Mouse (Mus musculus): ENCODE data around the gene Gm10065. TPM values are rescaled to one million over a fixed set of nuclear protein-coding genes. Genes with fewer than 3 reads are reported as not detected.
"Not testable (repeated sequence)": the region's sequence is repeated elsewhere in the genome, so short reads cannot be mapped to it uniquely, and the experiment has no call there.

The Gm10065 gene
- polyA plus RNA-seq, 1 experiment from 2014 or later = not detected

DNA sequence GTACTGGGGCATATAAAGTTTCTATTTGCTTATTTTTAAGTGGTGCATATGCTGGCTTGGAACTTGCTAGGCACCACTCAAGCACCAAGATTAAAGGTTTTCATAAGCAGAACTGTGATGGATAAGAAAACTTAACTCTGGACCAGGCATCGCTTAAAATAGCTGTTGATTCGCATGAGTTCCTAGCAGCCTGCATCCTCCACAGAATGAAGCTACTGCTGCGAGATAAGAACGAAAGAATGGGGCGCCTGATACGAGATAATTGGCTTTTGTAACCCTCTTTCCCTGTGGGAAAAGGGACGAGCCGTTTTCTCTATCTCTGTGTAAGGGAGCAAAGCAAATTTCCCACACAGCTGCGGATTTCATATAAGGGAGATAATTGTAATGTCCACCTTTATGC is 10.1 kb downstream of the Gm10065 start:
- no peak overlapping the region for H3K4me3 ChIP-seq (ENCODE audit: low read depth, low read length)
- ATAC-seq (ENCODE audit: low read depth) (no peak), DNase-seq (ENCODE audit: low spot score) (no peak)
- H3K4me2 ChIP-seq (ENCODE audit: low read depth, low read length) = peak overlapping the region; percentile 92
- H3K27ac ChIP-seq (replicated peaks; ENCODE audit: low read depth, low read length) = no peak overlapping the region
- no peaks in the 10 kb centered on the region for H3K36me3 ChIP-seq (ENCODE audit: control insufficient read depth, insufficient read depth, low read length)
- no peak overlapping the region for H3K9ac ChIP-seq (ENCODE audit: low read depth, low read length)
- H3K27me3 ChIP-seq (replicated peaks; ENCODE audit: control insufficient read depth, insufficient read depth, low read length) = peaks cover 5% of the 10 kb centered on the region; the same call in 1 of the 2 replicates
- 26% methylated on average over 9 of the region's 9 CpGs for WGBS
- H3K4me1 ChIP-seq (ENCODE audit: control insufficient read depth, insufficient read depth, low read length) = no peaks in the 10 kb centered on the region
- H3K9me3 ChIP-seq (ENCODE audit: control insufficient read depth, low read length) = no peaks in the 10 kb centered on the region

DNA sequence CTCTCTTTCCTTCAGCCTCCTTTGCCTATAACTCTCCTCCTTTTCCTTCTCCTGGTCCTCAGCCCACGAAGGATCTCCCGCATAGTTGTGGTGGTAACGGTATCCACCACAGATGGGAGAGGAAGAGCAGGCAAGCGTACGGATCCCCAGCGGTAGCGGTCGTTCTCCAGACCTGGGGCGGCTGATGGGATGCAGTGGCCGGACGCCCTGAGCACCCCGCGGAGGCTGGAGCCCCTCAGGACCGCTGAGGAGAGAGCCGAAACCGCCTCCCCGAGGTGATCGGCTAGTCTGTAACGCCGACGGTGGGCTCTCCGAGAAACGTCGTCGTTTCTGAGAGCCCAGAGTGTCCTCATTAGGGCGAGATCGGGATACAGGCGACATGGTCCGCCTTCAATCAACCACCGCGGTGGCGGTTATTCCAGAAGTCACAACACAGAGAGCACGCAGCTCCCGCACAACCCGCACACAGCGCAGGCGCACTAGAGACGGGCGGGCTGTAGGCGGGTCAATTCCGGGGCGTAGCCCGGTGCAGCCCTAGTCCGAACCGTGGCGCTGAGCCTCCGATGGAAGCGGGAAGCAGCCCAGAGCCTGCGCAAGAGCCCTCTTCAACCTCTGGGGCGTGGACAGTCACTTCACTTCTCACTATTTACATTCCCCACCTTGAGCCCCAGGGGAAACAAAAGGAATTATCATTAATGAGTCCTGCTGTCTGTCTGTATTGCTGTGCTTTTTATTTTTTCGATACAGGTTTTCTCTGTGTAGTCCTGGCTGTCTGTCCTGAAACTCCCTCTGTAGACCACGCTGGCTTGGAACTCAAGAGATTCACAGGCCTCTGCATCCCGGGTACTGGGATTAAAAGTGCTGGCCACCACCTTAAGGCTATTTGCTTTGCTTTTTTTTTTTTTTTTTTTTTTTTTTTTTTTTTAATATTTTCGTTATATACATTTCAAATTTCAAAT is 10.9 kb downstream of the Gm10065 start, which contains the start of gene Nkapl:
TSS of gene Nkapl (minus strand) at position 449 of the 959 bp plus-strand sequence.
- H3K27me3 ChIP-seq (replicated peaks; ENCODE audit: control insufficient read depth, insufficient read depth, low read length) = peaks cover 5% of the 10 kb centered on the region; the same call in 1 of the 2 replicates
- no peaks in the 10 kb centered on the region for H3K9me3 ChIP-seq (ENCODE audit: control insufficient read depth, low read length)
- no peaks in the 10 kb centered on the region for H3K4me1 ChIP-seq (ENCODE audit: control insufficient read depth, insufficient read depth, low read length)
- DNase-seq (ENCODE audit: low spot score) (peak; percentile 91), ATAC-seq (ENCODE audit: low read depth) (peak; percentile 99)
- under 1% methylated on average over 23 of the region's 54 CpGs for WGBS
- H3K27ac ChIP-seq (replicated peaks; ENCODE audit: low read depth, low read length) = no peak within 1 kb of the TSS; the same call in 1 of the 2 replicates
- H3K4me2 ChIP-seq (ENCODE audit: low read depth, low read length) = peak within 1 kb of the TSS; percentile 92
- H3K36me3 ChIP-seq (ENCODE audit: control insufficient read depth, insufficient read depth, low read length) = no peaks in the 10 kb centered on the region
- peak within 1 kb of the TSS; percentile 65 for H3K4me3 ChIP-seq (ENCODE audit: low read depth, low read length)
- H3K9ac ChIP-seq (ENCODE audit: low read depth, low read length) = peak within 1 kb of the TSS; percentile 73

DNA sequence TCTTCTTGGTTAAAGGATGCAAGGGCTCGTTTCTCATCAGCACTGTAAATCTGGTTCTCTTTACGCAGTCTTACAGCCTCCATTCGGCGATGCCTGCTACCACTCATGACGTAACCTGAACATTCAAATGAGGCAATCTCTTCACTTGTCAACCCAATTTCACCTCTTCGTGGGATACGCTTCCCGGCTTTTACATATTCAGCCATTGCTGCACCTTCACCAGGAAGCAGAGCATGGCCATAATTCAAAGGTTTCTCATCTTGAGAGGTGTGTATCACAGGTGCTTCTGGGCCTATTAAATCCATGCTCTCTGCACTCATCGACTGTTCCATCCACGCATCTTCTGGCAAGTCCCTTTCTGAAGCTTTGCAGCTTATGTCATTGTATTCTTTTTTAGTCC is 11.9 kb downstream of the Gm10065 start:
- no peaks in the 10 kb centered on the region for H3K9me3 ChIP-seq (ENCODE audit: control insufficient read depth, low read length)
- no peak overlapping the region for H3K27ac ChIP-seq (replicated peaks; ENCODE audit: low read depth, low read length)
- H3K36me3 ChIP-seq (ENCODE audit: control insufficient read depth, insufficient read depth, low read length) = no peaks in the 10 kb centered on the region
- WGBS = 83% methylated on average over 10 of the region's 10 CpGs
- peaks cover 5% of the 10 kb centered on the region; the same call in 1 of the 2 replicates for H3K27me3 ChIP-seq (replicated peaks; ENCODE audit: control insufficient read depth, insufficient read depth, low read length)
- ATAC-seq (ENCODE audit: low read depth) = no peak
- H3K4me2 ChIP-seq (ENCODE audit: low read depth, low read length) = peak overlapping the region; percentile 92; the same call in 1 of the 2 replicates
- no peak for DNase-seq (ENCODE audit: low spot score)
- H3K9ac ChIP-seq (ENCODE audit: low read depth, low read length) = no peak overlapping the region
- no peaks in the 10 kb centered on the region for H3K4me1 ChIP-seq (ENCODE audit: control insufficient read depth, insufficient read depth, low read length)
- H3K4me3 ChIP-seq (ENCODE audit: low read depth, low read length) = no peak overlapping the region

DNA sequence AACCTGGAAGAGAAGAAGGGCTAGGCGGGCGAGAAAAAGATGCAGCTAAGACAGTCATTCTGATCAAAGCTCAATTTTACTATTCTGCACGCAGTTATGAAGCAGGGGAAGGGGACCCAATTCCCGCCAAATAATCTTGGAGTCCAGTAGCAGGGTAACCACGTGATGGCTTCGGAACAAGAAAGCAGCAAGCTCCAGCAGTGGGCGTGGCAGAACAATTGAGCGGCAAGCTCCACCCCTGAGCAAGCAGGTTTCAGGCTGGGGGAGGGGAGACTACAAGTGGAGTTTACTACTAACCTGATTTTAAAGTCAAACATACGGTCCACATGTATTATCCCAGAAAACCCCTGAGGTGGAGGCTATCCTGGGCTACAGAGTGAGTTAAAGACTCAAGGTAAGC is 16.7 kb downstream of the Gm10065 start:
- H3K4me1 ChIP-seq (ENCODE audit: control insufficient read depth, insufficient read depth, low read length); H3K9me3 ChIP-seq (ENCODE audit: control insufficient read depth, low read length); DNase-seq (ENCODE audit: low spot score); H3K4me3 ChIP-seq (ENCODE audit: low read depth, low read length); H3K27ac ChIP-seq (replicated peaks; ENCODE audit: low read depth, low read length); H3K36me3 ChIP-seq (ENCODE audit: control insufficient read depth, insufficient read depth, low read length); H3K27me3 ChIP-seq (replicated peaks; ENCODE audit: control insufficient read depth, insufficient read depth, low read length); ATAC-seq (ENCODE audit: low read depth); H3K9ac ChIP-seq (ENCODE audit: low read depth, low read length); H3K4me2 ChIP-seq (ENCODE audit: low read depth, low read length): not testable (repeated sequence)
- 58% methylated on average over 9 of the region's 9 CpGs for WGBS

DNA sequence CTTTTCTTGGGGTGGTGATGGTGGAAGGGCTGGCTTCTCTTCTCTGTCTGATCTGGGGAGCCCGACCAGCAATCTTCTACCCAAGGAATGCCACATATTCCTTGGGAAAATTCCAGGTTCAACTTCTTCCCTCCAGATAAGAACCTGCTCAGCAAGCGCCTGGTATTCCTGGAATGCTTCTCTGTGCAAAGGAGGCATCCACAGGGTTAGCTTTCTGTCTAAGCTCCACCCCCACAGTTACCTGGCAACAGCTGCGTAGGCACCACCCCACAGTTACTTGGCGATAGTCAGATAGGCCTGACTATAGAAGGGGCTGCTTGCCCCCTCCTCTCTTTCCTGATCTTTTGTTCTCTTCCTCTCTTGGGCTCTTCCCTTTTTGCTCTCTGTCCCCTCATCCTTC is 22.9 kb downstream of the Gm10065 start:
- H3K4me3 ChIP-seq (ENCODE audit: low read depth, low read length) = no peak overlapping the region
- WGBS = 14% methylated on average over 4 of the region's 4 CpGs
- H3K27me3 ChIP-seq (replicated peaks; ENCODE audit: control insufficient read depth, insufficient read depth, low read length) = 0 out of 2 replicates have a peak, but pooled peaks cover 3% of the 10 kb centered on the region
- H3K36me3 ChIP-seq (ENCODE audit: control insufficient read depth, insufficient read depth, low read length) = 0 out of 2 replicates have a peak, but pooled peaks cover 1% of the 10 kb centered on the region
- H3K9me3 ChIP-seq (ENCODE audit: control insufficient read depth, low read length) = no peaks in the 10 kb centered on the region
- H3K4me1 ChIP-seq (ENCODE audit: control insufficient read depth, insufficient read depth, low read length) = peaks cover 8% of the 10 kb centered on the region; the same call in 1 of the 2 replicates
- no peak overlapping the region for H3K27ac ChIP-seq (replicated peaks; ENCODE audit: low read depth, low read length)
- DNase-seq (ENCODE audit: low spot score) (peak; percentile 42), ATAC-seq (ENCODE audit: low read depth) (0 out of 2 replicates have a peak, but pooled peaks have one; percentile 45)
- no peak overlapping the region for H3K4me2 ChIP-seq (ENCODE audit: low read depth, low read length)
- no peak overlapping the region for H3K9ac ChIP-seq (ENCODE audit: low read depth, low read length)

DNA sequence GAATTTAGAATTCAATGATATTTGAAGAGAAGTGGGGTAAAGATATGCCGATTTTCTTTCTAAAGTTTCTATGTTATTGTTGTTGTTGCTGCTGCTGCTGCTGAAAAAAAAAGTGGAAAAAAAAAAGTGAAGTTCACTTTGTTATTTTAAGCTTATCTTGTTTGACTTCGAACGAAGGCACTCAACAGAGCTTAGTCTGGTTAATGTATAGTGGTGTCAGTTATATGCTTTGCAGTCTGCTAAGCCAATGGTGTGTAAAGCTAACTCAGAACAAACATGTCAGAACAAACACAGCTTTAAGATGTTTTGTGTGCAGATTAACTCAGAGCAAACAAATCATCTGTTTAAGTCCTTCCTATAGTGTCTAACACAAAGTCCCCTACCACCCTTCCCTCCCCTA is 25.1 kb downstream of the Gm10065 start:
- Histone ChIP-seq H3K9ac (ENCODE audit: low read depth, low read length) (no peak overlapping the region), H3K9me3 (ENCODE audit: control insufficient read depth, low read length) (no peaks in the 10 kb centered on the region), H3K27me3 (replicated peaks; ENCODE audit: control insufficient read depth, insufficient read depth, low read length) (0 out of 2 replicates have a peak, but pooled peaks cover 3% of the 10 kb centered on the region), H3K4me2 (ENCODE audit: low read depth, low read length) (peak overlapping the region; percentile 78; the same call in 1 of the 2 replicates), H3K4me3 (ENCODE audit: low read depth, low read length) (no peak overlapping the region), H3K4me1 (ENCODE audit: control insufficient read depth, insufficient read depth, low read length) (peaks cover 8% of the 10 kb centered on the region; the same call in 1 of the 2 replicates), H3K36me3 (ENCODE audit: control insufficient read depth, insufficient read depth, low read length) (0 out of 2 replicates have a peak, but pooled peaks cover 7% of the 10 kb centered on the region), H3K27ac (replicated peaks; ENCODE audit: low read depth, low read length) (no peak overlapping the region)
- DNase-seq (ENCODE audit: low spot score) (no peak), ATAC-seq (ENCODE audit: low read depth) (no peak)
- WGBS = 94% methylated on average over 3 of the region's 3 CpGs

DNA sequence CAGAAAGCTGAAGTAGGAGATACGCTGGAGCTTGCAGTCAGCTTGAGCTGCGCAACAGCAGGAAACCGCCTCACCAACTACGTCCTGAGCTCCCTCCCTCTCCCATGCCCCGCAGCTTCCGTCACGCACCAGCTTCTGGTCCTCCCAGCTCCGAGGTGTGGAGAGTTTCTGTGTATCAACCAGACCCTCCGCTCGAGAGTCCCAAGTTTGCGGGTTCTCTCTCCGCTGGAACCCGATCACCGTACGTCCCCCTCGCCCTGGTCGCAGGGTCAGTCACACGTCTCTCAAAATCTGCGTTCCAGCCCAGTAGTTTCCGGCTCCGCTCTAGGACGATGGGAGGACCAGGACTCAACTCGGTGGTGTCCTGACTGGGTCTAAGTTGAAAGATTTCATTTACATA is 25.8 kb downstream of the Gm10065 start, which contains the start of gene Zscan26:
TSS of gene Zscan26 (minus strand) at position 282 of the 400 bp plus-strand sequence.
- 0 out of 2 replicates have a peak, but pooled peaks cover 7% of the 10 kb centered on the region for H3K36me3 ChIP-seq (ENCODE audit: control insufficient read depth, insufficient read depth, low read length)
- H3K4me2 ChIP-seq (ENCODE audit: low read depth, low read length) = peak within 1 kb of the TSS; percentile 78
- H3K27ac ChIP-seq (replicated peaks; ENCODE audit: low read depth, low read length) = peak within 1 kb of the TSS; percentile 84
- H3K4me3 ChIP-seq (ENCODE audit: low read depth, low read length) = peak within 1 kb of the TSS; percentile 74
- H3K9me3 ChIP-seq (ENCODE audit: control insufficient read depth, low read length) = no peaks in the 10 kb centered on the region
- WGBS = under 1% methylated on average over 22 of the region's 23 CpGs
- ATAC-seq (ENCODE audit: low read depth) = peak; percentile 92
- H3K4me1 ChIP-seq (ENCODE audit: control insufficient read depth, insufficient read depth, low read length) = peaks cover 8% of the 10 kb centered on the region; the same call in 1 of the 2 replicates
- 0 out of 2 replicates have a peak, but pooled peaks cover 3% of the 10 kb centered on the region for H3K27me3 ChIP-seq (replicated peaks; ENCODE audit: control insufficient read depth, insufficient read depth, low read length)
- peak within 1 kb of the TSS; percentile 81 for H3K9ac ChIP-seq (ENCODE audit: low read depth, low read length)
- peak; percentile 90 for DNase-seq (ENCODE audit: low spot score)

DNA sequence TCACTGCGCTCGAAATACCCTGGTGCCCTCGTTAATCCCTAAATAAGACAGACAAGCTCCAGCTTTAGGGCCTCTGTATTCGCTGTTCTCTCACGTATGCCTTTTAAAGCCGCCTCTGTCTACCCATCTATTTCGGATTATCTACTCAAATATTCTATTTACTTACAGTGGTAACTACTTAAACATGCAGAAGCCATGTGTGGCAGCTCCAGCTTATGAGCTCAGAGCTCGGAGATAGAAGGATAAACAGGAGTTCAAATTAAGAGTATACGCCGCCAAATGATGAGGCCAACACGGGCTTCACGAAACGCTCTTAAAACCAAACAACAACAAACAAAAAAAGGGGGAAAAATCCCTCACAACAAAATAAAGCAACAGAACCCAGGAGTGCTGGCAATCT is 26.2 kb downstream of the Gm10065 start:
- Histone ChIP-seq H3K4me3 (ENCODE audit: low read depth, low read length) (peak overlapping the region; percentile 74), H3K4me1 (ENCODE audit: control insufficient read depth, insufficient read depth, low read length) (peaks cover 8% of the 10 kb centered on the region; the same call in 1 of the 2 replicates), H3K27ac (replicated peaks; ENCODE audit: low read depth, low read length) (peak overlapping the region; percentile 84), H3K4me2 (ENCODE audit: low read depth, low read length) (peak overlapping the region; percentile 78), H3K9me3 (ENCODE audit: control insufficient read depth, low read length) (no peaks in the 10 kb centered on the region), H3K36me3 (ENCODE audit: control insufficient read depth, insufficient read depth, low read length) (peaks cover 11% of the 10 kb centered on the region), H3K9ac (ENCODE audit: low read depth, low read length) (peak overlapping the region; percentile 81), H3K27me3 (replicated peaks; ENCODE audit: control insufficient read depth, insufficient read depth, low read length) (0 out of 2 replicates have a peak, but pooled peaks cover 3% of the 10 kb centered on the region)
- 2% methylated on average over 13 of the region's 13 CpGs for WGBS
- ATAC-seq (ENCODE audit: low read depth) = peak; percentile 23
- DNase-seq (ENCODE audit: low spot score) = no peak

All from embryonic facial prominence, embryonic 14.5 days (tissue).